Mouse (Mus musculus) T-cell, adult 2 months (primary cell): ENCODE data around the gene Gm17334.
A peak's percentile ranks its signal among the peaks of the same experiment; 100 is the strongest.

Source experiments
- DNase-seq: peaks from one replicate; pipeline ENCODE4 v3.0.0; 2022; ENCODE audit warnings: low spot score

Gene Gm17334

GRCm38 (mm10) chr11:53796409-53797151 is 23.6 kb upstream of the Gm17334 start:
- DNase-seq, result no peak

DNA sequence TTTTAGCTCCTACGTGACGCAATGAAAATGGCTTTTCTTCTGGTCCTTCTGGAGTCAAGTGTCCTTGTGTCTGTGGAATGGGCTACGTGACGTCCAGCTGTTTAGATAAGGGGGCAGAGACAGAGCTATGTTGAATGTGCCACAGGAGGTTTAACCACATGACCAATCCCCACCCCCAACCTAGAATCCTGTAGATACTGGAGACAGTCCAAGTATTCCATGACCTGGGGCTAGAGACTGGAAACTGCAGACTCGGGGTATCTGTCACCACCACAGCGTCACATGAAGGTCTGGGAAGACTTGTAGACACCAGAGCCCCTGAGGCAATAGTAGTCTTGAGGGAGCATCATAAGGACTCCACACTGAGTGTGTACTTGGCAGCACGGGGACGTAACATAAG is 22.8 kb upstream of the Gm17334 start:
- DNase-seq, result no peak

GRCm38 (mm10) chr11:53794671-53795557 is 21.9 kb upstream of the Gm17334 start:
- DNase-seq, result peak; percentile 81

DNA sequence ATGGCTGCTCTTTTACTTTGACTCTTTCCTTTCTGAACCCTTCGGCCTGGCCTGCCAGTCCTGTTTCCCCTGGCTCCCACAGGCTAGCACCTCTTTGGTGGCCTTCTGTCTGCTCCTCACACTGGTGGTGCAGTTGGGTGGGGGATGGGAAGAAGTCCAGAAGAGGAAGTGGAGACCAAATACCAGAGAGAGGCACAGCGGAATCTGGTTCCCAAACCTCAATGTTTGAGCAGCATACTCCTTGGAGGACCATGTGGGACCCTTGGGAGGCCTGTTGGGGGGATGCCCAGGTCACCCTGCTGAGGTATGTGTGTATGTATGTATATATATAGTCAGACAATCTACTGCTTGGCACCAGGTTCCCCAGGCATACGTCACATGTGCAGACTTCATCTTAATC is 21.0 kb upstream of the Gm17334 start:
- no peak for DNase-seq

GRCm38 (mm10) chr11:53792986-53793385 is 20.0 kb upstream of the Gm17334 start:
- DNase-seq, result no peak

GRCm38 (mm10) chr11:53789277-53789676 is 16.3 kb upstream of the Gm17334 start:
- no peak for DNase-seq

GRCm38 (mm10) chr11:53788196-53788595 is 15.2 kb upstream of the Gm17334 start:
- no peak for DNase-seq

GRCm38 (mm10) chr11:53786058-53787031 is 13.4 kb upstream of the Gm17334 start:
- DNase-seq, result peak; percentile 50

- DNase-seq, result no peak
Measured at GRCm38 (mm10) chr11:53785311-53785936, 12.4 kb upstream of the Gm17334 start.

DNA sequence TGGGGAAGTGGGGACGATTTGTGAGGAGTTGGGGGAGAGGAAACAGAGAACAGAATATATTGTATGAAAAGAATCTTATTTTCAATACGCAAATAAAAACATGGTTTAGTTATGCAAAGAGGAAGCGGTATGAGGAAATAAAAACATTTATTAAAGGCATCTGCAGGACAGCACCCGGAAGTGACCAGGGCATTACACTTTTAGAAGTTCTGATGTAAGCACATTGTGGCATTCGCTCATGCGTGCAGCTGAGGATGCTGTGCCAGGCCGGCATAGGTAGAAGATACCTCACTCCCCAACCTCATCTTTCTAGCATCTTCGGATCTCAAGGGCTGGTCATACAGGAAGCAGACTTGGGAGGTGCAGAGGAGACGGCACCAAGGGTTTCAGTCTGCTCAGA is 10.3 kb upstream of the Gm17334 start:
- no peak for DNase-seq

DNA sequence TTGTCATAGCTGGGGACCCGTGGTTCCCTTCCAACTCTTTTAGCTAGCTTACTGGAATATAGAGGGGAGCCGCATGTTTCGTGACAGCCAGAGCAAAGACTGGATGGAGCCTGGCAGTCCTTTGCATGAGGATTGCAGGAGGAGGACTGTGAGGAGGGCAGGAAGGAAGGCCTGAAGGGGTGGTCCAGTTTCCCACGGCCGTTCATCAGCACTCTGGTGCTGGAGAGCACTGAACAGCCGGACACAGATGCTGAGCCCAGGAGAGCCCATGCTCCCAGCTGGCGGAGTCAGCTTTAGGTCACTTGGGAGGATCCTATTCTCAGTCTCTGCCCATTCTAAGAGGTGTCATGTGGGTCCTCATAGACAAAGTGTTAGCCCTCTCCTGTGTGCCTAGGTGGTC is 9.0 kb upstream of the Gm17334 start:
- no peak for DNase-seq

DNA sequence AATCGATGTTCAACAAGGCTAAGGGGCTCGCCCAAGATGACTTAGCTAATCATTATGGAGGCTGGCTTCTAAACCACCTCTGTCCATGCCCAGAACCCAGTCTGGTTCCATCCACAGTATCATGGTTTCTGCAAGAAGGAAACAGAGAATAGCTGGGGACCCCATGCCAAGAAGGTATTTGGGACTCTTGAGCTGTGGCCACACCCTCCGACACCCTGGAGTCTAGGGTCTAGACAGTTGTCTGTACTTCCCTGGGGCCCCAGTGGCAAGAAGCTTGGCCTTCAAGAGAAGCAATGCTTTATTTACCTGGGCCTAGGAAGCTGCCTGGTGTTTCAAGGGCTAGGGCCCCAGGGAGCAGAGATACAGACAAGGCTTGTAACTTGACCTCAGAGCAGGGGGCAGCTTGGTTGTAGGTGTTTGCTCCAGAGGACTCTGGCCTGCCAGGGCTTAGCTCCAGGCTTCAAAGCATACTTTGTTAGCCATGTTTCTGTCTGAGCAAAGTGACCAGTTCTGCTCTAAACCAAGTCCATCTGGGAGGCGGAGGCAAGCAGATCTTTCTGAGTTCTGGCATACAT is 8.3 kb upstream of the Gm17334 start:
- no peak for DNase-seq

DNA sequence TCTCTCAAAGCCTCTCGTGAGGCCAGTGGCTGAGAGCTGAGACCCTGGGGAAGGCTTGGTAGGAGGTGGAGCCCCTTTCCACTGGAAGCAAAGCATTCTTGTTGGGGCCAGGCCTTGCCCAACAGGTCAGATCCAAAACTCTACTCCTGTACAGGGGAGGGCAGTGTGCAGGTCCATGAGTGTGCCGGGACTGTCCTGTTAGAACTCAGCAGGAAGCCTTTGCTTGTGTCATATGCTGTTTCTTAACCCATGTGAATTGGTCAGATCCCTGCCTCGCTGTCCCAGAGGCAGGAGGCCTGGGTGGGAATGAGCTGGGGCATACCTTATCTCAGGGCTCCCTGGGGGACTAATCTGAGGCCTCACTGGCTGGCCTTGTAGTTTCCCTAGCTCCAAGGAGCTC is 7.3 kb upstream of the Gm17334 start:
- DNase-seq, result no peak

GRCm38 (mm10) chr11:53779808-53780207 is 6.8 kb upstream of the Gm17334 start:
- no peak for DNase-seq

DNA sequence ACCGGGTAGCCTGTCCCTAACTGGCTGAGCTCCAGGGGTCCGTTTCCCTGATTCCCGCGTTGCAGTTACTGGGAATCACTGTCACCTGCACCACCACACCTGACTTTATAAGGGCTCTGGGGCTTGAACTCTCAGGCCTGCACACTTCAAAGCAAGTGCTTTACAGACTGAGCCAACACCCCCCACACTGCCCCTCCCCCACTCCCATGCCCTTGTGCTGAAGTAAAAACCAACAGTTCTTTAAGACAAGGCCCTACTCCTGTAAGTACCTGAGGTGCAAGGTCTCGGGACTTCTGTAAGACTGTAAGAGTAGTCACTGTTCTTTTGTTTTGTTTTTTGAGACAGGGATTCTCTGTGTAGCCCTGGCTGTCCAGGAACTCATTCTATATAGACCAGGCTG is 5.5 kb upstream of the Gm17334 start:
- no peak for DNase-seq

GRCm38 (mm10) chr11:53777736-53778135 is 4.7 kb upstream of the Gm17334 start:
- DNase-seq, result no peak

- no peak for DNase-seq
Measured at GRCm38 (mm10) chr11:53774659-53775255, 1.8 kb upstream of the Gm17334 start.

DNA sequence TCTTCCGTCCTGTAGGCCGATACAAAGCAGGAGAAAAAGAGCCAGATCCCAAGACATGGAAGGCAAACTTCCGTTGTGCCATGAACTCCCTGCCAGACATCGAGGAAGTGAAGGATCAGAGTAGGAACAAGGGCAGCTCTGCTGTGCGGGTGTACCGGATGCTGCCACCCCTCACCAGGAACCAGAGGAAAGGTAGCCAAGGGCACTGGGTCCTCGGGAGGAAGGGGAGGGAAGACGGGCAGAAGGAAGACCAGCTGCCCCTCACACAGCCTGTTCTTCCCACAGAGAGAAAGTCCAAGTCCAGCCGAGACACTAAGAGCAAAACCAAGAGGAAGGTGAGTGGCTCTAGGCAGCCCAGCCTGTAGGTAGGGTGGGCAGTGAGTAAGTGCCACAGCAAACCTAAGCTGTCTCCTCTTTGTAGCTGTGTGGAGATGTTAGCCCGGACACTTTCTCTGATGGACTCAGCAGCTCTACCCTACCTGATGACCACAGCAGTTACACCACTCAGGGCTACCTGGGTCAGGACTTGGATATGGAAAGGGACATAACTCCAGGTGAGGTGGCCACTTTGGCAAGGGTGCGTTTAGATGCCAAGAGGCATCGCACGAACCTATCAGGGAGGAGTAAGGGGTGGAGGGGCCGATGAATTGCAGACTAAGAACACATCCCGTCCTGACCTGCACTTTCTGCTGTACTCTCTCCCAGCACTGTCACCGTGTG is 814 bp upstream of the Gm17334 start:
- DNase-seq, result no peak

- DNase-seq, result no peak
Measured at GRCm38 (mm10) chr11:53772536-53772935, 451 bp downstream of the Gm17334 start.
